Mouse (Mus musculus): Measurements from ENCODE around the gene Gm10778.
"Not testable (repeated sequence)": the region's sequence is repeated elsewhere in the genome, so short reads cannot be mapped to it uniquely, and the experiment has no call there.

- not testable (repeated sequence) for TF ChIP-seq POLR2A (IDR thresholded peaks at IDR 0.05; ENCODE audit: control insufficient read depth, extremely low read depth, insufficient read depth, low read length, poor library complexity); CTCF (IDR thresholded peaks at IDR 0.05; ENCODE audit: borderline replicate concordance, control insufficient read depth, extremely low read depth, insufficient read depth, low read length, poor library complexity)
Observed at GRCm38 (mm10) chr10:81640825-81641224, 8.0 kb upstream of the Gm10778 start.
